Mouse (Mus musculus): ENCODE measurements at regions not wholly inside any gene's neighbourhood (a gene's known extent, or its start where the extent isn't known, plus 50 kb on each side); places are given as distances from the start of the nearest gene placed in this dataset.

DNA sequence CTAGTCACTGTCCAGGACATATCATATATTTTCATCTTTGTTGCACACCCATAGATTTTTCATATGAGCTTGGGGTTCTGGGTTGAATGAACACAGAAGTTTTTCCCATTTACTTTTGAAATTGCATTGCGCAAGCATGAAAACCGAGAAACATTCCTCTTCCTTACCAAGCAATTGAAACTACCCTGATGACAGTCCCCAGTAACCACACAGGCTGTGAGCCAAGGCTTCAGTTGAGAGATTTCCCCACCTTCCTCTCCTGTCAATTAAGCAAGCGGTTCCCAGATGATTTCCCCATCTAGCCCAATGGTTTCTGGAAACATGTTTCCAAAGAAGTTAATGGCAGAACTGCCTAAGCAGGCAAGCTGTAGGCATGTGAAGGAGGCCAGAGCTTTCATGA is 81.8 kb upstream of the Inhba start:
- WGBS = 73% methylated on average over 3 of the region's 3 CpGs
- ATAC-seq (ENCODE audit: insufficient read depth, low read depth) (no peak), DNase-seq (ENCODE audit: low spot score) (no peak)
- Histone ChIP-seq H3K27me3 (ENCODE audit: control insufficient read depth, insufficient read depth, low read length) (no peaks in the 10 kb centered on the region), H3K9ac (replicated peaks; ENCODE audit: low read depth, low read length) (no peak overlapping the region), H3K9me3 (replicated peaks; ENCODE audit: control insufficient read depth, low read length) (no peaks in the 10 kb centered on the region), H3K27ac (ENCODE audit: low read depth) (no peak overlapping the region), H3K4me1 (ENCODE audit: control insufficient read depth, insufficient read depth) (no peaks in the 10 kb centered on the region), H3K4me3 (ENCODE audit: low read depth, low read length) (no peak overlapping the region), H3K36me3 (replicated peaks; ENCODE audit: control insufficient read depth, insufficient read depth, low read length) (no peaks in the 10 kb centered on the region), H3K4me2 (ENCODE audit: low read depth, low read length) (no peak overlapping the region)
- TF ChIP-seq EP300 (IDR thresholded peaks at IDR 0.05; ENCODE audit: low read depth) (no peak), CTCF (IDR thresholded peaks at IDR 0.05; ENCODE audit: low read depth) (no peak)

- no peaks in the 10 kb centered on the region for H3K36me3 ChIP-seq (replicated peaks; ENCODE audit: control insufficient read depth, insufficient read depth, low read length)
- H3K9me3 ChIP-seq (replicated peaks; ENCODE audit: control insufficient read depth, low read length) = no peaks in the 10 kb centered on the region
- no peak overlapping the region for H3K4me2 ChIP-seq (ENCODE audit: low read depth, low read length)
- H3K4me1 ChIP-seq (ENCODE audit: control insufficient read depth, insufficient read depth) = no peaks in the 10 kb centered on the region
- TF ChIP-seq CTCF (IDR thresholded peaks at IDR 0.05; ENCODE audit: low read depth) (no peak), EP300 (IDR thresholded peaks at IDR 0.05; ENCODE audit: low read depth) (no peak)
- no peak for ATAC-seq (ENCODE audit: insufficient read depth, low read depth)
- H3K9ac ChIP-seq (replicated peaks; ENCODE audit: low read depth, low read length) = no peak overlapping the region
- H3K27ac ChIP-seq (ENCODE audit: low read depth) = no peak overlapping the region
- H3K27me3 ChIP-seq (ENCODE audit: control insufficient read depth, insufficient read depth, low read length) = no peaks in the 10 kb centered on the region
- no peak overlapping the region for H3K4me3 ChIP-seq (ENCODE audit: low read depth, low read length)
- DNase-seq (ENCODE audit: low spot score) = no peak
- WGBS = 47% methylated on average over 5 of the region's 5 CpGs
Measured at GRCm38 (mm10) chr13:15931553-15932162, 80.0 kb upstream of the Inhba start.

DNA sequence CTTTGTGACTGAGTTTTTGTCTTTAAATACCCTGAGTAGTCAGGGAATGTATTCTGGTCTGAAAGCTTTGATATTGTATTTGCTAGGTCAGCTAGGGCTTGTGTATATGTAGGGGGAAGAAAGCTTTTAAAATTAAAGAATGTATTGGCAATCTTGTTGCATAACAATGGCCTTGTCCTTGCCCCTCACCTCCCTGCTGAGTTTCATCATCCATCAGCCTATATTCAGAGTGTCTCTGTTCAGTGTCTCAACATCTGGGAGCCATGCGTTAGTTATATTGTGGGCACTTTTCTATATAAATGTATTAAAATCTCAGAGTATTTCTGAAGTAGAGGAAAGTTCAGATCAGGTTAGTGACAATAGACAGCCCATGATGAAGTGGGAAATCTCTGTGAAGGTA is 76.0 kb upstream of the Inhba start:
- DNase-seq (ENCODE audit: low spot score) (no peak), ATAC-seq (ENCODE audit: insufficient read depth, low read depth) (no peak)
- H3K4me3 ChIP-seq (ENCODE audit: low read depth, low read length) = no peak overlapping the region
- no peaks in the 10 kb centered on the region for H3K9me3 ChIP-seq (replicated peaks; ENCODE audit: control insufficient read depth, low read length)
- no peaks in the 10 kb centered on the region for H3K4me1 ChIP-seq (ENCODE audit: control insufficient read depth, insufficient read depth)
- 83% methylated on average over 1 of the region's 1 CpGs for WGBS
- H3K36me3 ChIP-seq (replicated peaks; ENCODE audit: control insufficient read depth, insufficient read depth, low read length) = no peaks in the 10 kb centered on the region
- H3K4me2 ChIP-seq (ENCODE audit: low read depth, low read length) = no peak overlapping the region
- no peak overlapping the region for H3K27ac ChIP-seq (ENCODE audit: low read depth)
- H3K9ac ChIP-seq (replicated peaks; ENCODE audit: low read depth, low read length) = no peak overlapping the region
- TF ChIP-seq EP300 (IDR thresholded peaks at IDR 0.05; ENCODE audit: low read depth) = no peak
- TF ChIP-seq CTCF (IDR thresholded peaks at IDR 0.05; ENCODE audit: low read depth) = no peak
- H3K27me3 ChIP-seq (ENCODE audit: control insufficient read depth, insufficient read depth, low read length) = no peaks in the 10 kb centered on the region

DNA sequence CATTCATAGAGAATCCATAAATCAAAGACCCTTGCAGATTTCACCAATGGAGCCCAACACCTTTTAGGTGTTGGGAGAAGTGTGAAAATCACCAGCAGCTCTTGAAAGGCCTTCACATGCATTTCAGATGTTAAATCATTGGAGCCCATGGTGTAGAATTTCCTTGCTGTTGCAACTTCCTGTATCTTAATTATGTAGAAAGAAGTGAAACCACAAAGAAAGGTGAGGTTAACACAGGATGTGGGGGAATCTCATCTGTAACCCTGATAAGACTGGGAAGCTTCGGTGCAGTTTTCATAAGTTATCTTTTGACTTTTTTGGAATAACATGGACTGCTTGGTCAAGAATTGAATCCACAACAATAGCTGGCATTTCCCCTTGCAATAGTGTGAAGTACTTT is 75.5 kb upstream of the Inhba start:
- TF ChIP-seq EP300 (IDR thresholded peaks at IDR 0.05; ENCODE audit: low read depth) (no peak), CTCF (IDR thresholded peaks at IDR 0.05; ENCODE audit: low read depth) (no peak)
- H3K36me3 ChIP-seq (replicated peaks; ENCODE audit: control insufficient read depth, insufficient read depth, low read length) = no peaks in the 10 kb centered on the region
- no peak for DNase-seq (ENCODE audit: low spot score)

DNA sequence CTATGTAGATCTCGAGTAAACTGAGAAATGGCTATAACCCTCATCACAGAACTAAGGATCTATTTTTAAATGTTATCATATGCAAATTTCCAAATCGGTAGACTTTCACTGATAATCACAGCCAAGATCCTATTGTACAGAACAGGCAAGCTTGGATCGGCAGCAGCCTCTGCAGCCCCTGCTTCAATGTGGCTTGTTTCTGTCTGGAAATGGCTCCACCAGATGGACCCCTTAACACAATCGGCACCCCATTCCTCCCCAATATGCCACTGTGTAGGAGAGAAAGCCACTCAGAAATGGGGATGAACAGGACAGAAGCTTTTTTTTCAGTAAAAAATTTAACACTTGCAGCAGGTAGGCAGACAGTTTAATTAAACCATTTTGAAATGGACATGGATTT is 61.5 kb upstream of the Inhba start:
- no peaks in the 10 kb centered on the region for H3K4me1 ChIP-seq (ENCODE audit: control insufficient read depth, insufficient read depth)
- H3K9ac ChIP-seq (replicated peaks; ENCODE audit: low read depth, low read length) = no peak overlapping the region
- no peaks in the 10 kb centered on the region for H3K27me3 ChIP-seq (ENCODE audit: control insufficient read depth, insufficient read depth, low read length)
- H3K36me3 ChIP-seq (replicated peaks; ENCODE audit: control insufficient read depth, insufficient read depth, low read length) = no peaks in the 10 kb centered on the region
- no peak overlapping the region for H3K27ac ChIP-seq (ENCODE audit: low read depth)
- H3K9me3 ChIP-seq (replicated peaks; ENCODE audit: control insufficient read depth, low read length) = no peaks in the 10 kb centered on the region
- 59% methylated on average over 4 of the region's 4 CpGs for WGBS
- H3K4me3 ChIP-seq (ENCODE audit: low read depth, low read length) = no peak overlapping the region
- no peak for TF ChIP-seq CTCF (IDR thresholded peaks at IDR 0.05; ENCODE audit: low read depth)
- no peak for TF ChIP-seq EP300 (IDR thresholded peaks at IDR 0.05; ENCODE audit: low read depth)
- no peak overlapping the region for H3K4me2 ChIP-seq (ENCODE audit: low read depth, low read length)
- DNase-seq (ENCODE audit: low spot score) (no peak), ATAC-seq (ENCODE audit: insufficient read depth, low read depth) (no peak)

More for the DNA sequence above, 75.5 kb upstream of the Inhba start:
- WGBS = 50% methylated on average over 1 of the region's 1 CpGs
- no peak overlapping the region for H3K4me3 ChIP-seq (ENCODE audit: low read depth, low read length)
- no peak overlapping the region for H3K27ac ChIP-seq (ENCODE audit: low read depth)
- ATAC-seq (ENCODE audit: insufficient read depth, low read depth) = no peak
- no peaks in the 10 kb centered on the region for H3K9me3 ChIP-seq (replicated peaks; ENCODE audit: control insufficient read depth, low read length)
- H3K9ac ChIP-seq (replicated peaks; ENCODE audit: low read depth, low read length) = no peak overlapping the region
- H3K4me1 ChIP-seq (ENCODE audit: control insufficient read depth, insufficient read depth) = no peaks in the 10 kb centered on the region
- H3K27me3 ChIP-seq (ENCODE audit: control insufficient read depth, insufficient read depth, low read length) = no peaks in the 10 kb centered on the region
- H3K4me2 ChIP-seq (ENCODE audit: low read depth, low read length) = no peak overlapping the region

All from heart, postnatal 0 days (tissue).